In genomic region chr12:7228124-7228523, GRCm38 (mm10) we compare ENCODE assay signal across 27 mouse cellular contexts.
DNase-seq lines count a peak whose midpoint lies in the region; ATAC-seq and TF ChIP-seq lines count a peak whose summit lies in the region.
"Had no signal": no experiment of that assay in that cellular context is flagged by ENCODE, and none has a peak within 500 bp of the region (broad histone marks: within the 10 kb centered on the region; RNA-seq: fewer than 3 reads in every experiment).

No protein-coding gene starts in this region.

- TF ChIP-seq CTCF in left cerebral cortex, adult 2 months (IDR thresholded peaks at IDR 0.05) = no peak

- H3K4me3 ChIP-seq in left cerebral cortex, adult 2 months = no peak overlapping the region
- no peak overlapping the region for H3K4me3 ChIP-seq in heart, embryonic 11.5 days (ENCODE audit: low read depth, low read length)
- H3K4me3 ChIP-seq: embryonic facial prominence, embryonic 12.5 days; heart, embryonic 15.5 days; kidney, embryonic 15.5 days; limb, embryonic 12.5 days; liver, embryonic 15.5 days had no signal

- no peaks in the 10 kb centered on the region for H3K36me3 ChIP-seq in heart, embryonic 11.5 days (ENCODE audit: control insufficient read depth, insufficient read depth, low read length)
- H3K36me3 ChIP-seq: embryonic facial prominence, embryonic 12.5 days; heart, embryonic 15.5 days; kidney, embryonic 15.5 days; limb, embryonic 12.5 days; liver, embryonic 15.5 days had no signal

- no peaks in the 10 kb centered on the region for H3K27me3 ChIP-seq in heart, embryonic 11.5 days (ENCODE audit: control insufficient read depth, insufficient read depth, low read length)
- H3K27me3 ChIP-seq: embryonic facial prominence, embryonic 12.5 days; heart, embryonic 15.5 days; kidney, embryonic 15.5 days; limb, embryonic 12.5 days; liver, embryonic 15.5 days had no signal

- peak overlapping the region; percentile 79 for H3K27ac ChIP-seq in left cerebral cortex, adult 2 months
- no peak overlapping the region for H3K27ac ChIP-seq in heart, embryonic 11.5 days (ENCODE audit: low read depth, low read length)
- H3K27ac ChIP-seq: embryonic facial prominence, embryonic 12.5 days; heart, embryonic 15.5 days; kidney, embryonic 15.5 days; limb, embryonic 12.5 days; liver, embryonic 15.5 days; stomach, postnatal 0 days had no signal

- intact Hi-C loops in left cerebral cortex, adult 2 months (cut with DNase I) = loop anchor here (2.0 to 5.0 kb wide), 3 partner anchors 25 to 589 kb away; no protein-coding TSS in a partner anchor
- intact Hi-C loops in left cerebral cortex, postnatal 36 days (cut with DNase I) = no loop called here

- H3K9me3 ChIP-seq in heart, embryonic 11.5 days (replicated peaks; ENCODE audit: control insufficient read depth, low read length) = no peaks in the 10 kb centered on the region
- H3K9me3 ChIP-seq: embryonic facial prominence, embryonic 12.5 days; heart, embryonic 15.5 days; kidney, embryonic 15.5 days; limb, embryonic 12.5 days; liver, embryonic 15.5 days had no signal

- peak; percentile 27 to 34 for DNase-seq in frontal cortex, adult 2 months (ENCODE audit: extremely low spot score in 1 of 2, low spot score in 1 of 2)
- no peak for DNase-seq in frontal cortex, postnatal 25 days (ENCODE audit: low spot score in 2 of 2)
- DNase-seq in left cerebral cortex, adult 2 months (ENCODE audit: extremely low spot score in 1 of 2, low spot score in 2 of 2) = peak in 1 of 2 experiments; percentile 14
- DNase-seq in left cerebral cortex, adult 11 months (ENCODE audit: low spot score) = no peak
- DNase-seq in brain, adult 2 months (ENCODE audit: low read depth, low spot score) = peak; percentile 73
- peak; percentile 24 for DNase-seq in left cerebral cortex, postnatal 36 days (ENCODE audit: low spot score in 2 of 2)
- DNase-seq in cerebellum, adult 8-10 months = no peak
- DNase-seq: adrenal gland, postnatal 14 days; cerebellum, adult 2 months; cerebellum, postnatal 25 days; gastrocnemius, postnatal 14 days; kidney, adult 18-20 months; kidney, postnatal 25 days; lung, embryonic 14.5 days; lung, postnatal 14 days; midbrain, embryonic 14.5 days; thymus, adult 2 months; thymus, postnatal 4 days had no signal

- H3K4me1 ChIP-seq in heart, embryonic 11.5 days (ENCODE audit: control insufficient read depth, insufficient read depth, low read length) = no peaks in the 10 kb centered on the region
- H3K4me1 ChIP-seq: embryonic facial prominence, embryonic 12.5 days; heart, embryonic 15.5 days; kidney, embryonic 15.5 days; limb, embryonic 12.5 days; liver, embryonic 15.5 days had no signal

- no peak overlapping the region for H3K9ac ChIP-seq in heart, embryonic 11.5 days (ENCODE audit: low read depth, low read length)
- H3K9ac ChIP-seq: embryonic facial prominence, embryonic 12.5 days; heart, embryonic 15.5 days; kidney, embryonic 15.5 days; limb, embryonic 12.5 days; liver, embryonic 15.5 days; lung, embryonic 14.5 days had no signal

- ATAC-seq in heart, embryonic 11.5 days (replicated peaks; ENCODE audit: insufficient number of reproducible peaks, low FRiP score, low TSS enrichment) = no peak
- ATAC-seq: CD4-positive, CD25-positive, alpha-beta regulatory T cell, adult 4 months; hindbrain, embryonic 16.5 days had no signal

- no peak overlapping the region for H3K4me2 ChIP-seq in heart, embryonic 11.5 days
- H3K4me2 ChIP-seq: embryonic facial prominence, embryonic 12.5 days; heart, embryonic 15.5 days; kidney, embryonic 15.5 days; limb, embryonic 12.5 days; liver, embryonic 15.5 days; lung, embryonic 14.5 days had no signal

- 57% methylated on average over 2 of the region's 2 CpGs for WGBS in heart, embryonic 11.5 days (ENCODE audit: insufficient replicate concordance)

Comparison
In these comparisons a context has a peak if more than half of its experiments do, and no peak if none do; other contexts are left out.
1. DNase-seq: peak in frontal cortex, adult 2 months (2 of 2), brain, adult 2 months (single experiment) and left cerebral cortex, postnatal 36 days (2 of 2); none in frontal cortex, postnatal 25 days (0 of 2), left cerebral cortex, adult 11 months (single experiment) and cerebellum, adult 8-10 months (single experiment).